Mouse (Mus musculus) bone marrow, adult 2 months (tissue): ENCODE data around the gene Bcas1. TPM values are rescaled to one million over a fixed set of nuclear protein-coding genes. Genes with fewer than 3 reads are reported as not detected.

ENCODE experiments used
- H3K27ac ChIP-seq: fragments of 200-500 bp; 2 replicates; pipeline ENCODE4 v1.5.1; 2012; ENCODE audit warnings: low read depth, mild to moderate bottlenecking, control low read depth, inconsistent platforms, low read length; ENCODE audit not compliant: control insufficient read depth, poor library complexity, insufficient read depth
- H3K4me1 ChIP-seq: fragments of 200-500 bp; 2 replicates; pipeline ENCODE4 v1.6.1; 2011; ENCODE audit warnings: low read length; ENCODE audit not compliant: control insufficient read depth, insufficient read depth
- H3K4me3 ChIP-seq: fragments of 200-500 bp; replicated peaks from 2 replicates; pipeline ENCODE3; 2011; ENCODE audit warnings: mild to moderate bottlenecking, low read depth, low read length, control low read depth; ENCODE audit not compliant: control insufficient read depth
- CTCF ChIP-seq: fragments of 200-500 bp; IDR thresholded peaks from 2 replicates; pipeline ENCODE4 v1.5.1; 2011; ENCODE audit warnings: low read length, control low read depth; ENCODE audit not compliant: control insufficient read depth, insufficient read depth
- POLR2A ChIP-seq: fragments of 200-500 bp; IDR thresholded peaks from 2 replicates; pipeline ENCODE4 v1.6.1; 2011; ENCODE audit warnings: low read depth, mild to moderate bottlenecking, control low read depth, low read length, borderline replicate concordance; ENCODE audit not compliant: control insufficient read depth
- WGBS: fragments of 180-500 bp; shearing (Covaris S2); methylation state at CpG from one replicate; pipeline ENCODE4 v1.1.7; 2018; 5-methylcytosine and 5-hydroxymethylcytosine counted together
- polyA plus RNA-seq: library from polyadenylated mRNA; stranded (reverse); fragments of >200 nt; gene quantifications from 2 replicates; pipeline ENCODE4 v1.2.4, GENCODE M21; 2011; ENCODE audit warnings: low replicate concordance; ENCODE audit not compliant: missing spikeins, insufficient read depth, insufficient read length

The Bcas1 gene
- polyA plus RNA-seq, 1 experiment = 2.4 TPM

GRCm38 (mm10) chr2:170349096-170349495, 78.5 kb downstream of the Bcas1 start:
- no peak overlapping the region for H3K27ac ChIP-seq
- H3K4me3 ChIP-seq = no peak overlapping the region
- WGBS = 23% methylated on average over 19 of the region's 19 CpGs
- TF ChIP-seq CTCF (no peak), POLR2A (no peak)
- H3K4me1 ChIP-seq = peaks cover 5% of the 10 kb centered on the region; the same call in 1 of the 2 replicates

DNA sequence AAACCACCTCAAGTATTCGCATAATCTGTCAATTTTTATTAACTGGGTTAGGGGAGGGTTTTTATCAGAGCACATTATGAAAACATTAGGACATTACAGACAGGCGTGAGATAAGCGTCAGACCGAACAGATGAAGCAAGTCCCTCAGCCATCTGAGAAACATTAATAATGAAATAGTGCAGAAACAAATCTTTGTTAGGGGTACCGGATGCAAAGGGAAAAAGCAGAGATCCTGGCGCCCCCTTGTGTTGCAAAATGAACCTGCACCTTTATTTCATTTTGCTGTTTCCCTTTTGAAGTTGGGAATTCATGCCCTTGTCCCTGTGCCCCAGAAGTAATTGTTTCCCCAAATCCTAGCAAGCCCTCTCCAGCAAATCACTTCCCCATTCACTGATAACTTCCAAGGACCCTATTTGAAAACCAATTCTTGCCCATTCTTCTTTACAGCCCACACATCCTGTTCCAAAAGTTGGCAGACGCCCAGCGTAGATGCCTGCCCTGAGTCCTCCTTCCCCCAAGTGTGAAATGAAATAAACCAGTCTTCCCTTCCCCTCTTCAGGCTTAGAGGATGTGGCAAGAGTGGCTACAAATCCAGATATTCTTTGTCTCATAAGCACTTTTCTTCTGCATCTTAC, 80.4 kb downstream of the Bcas1 start:
- no peak for TF ChIP-seq POLR2A
- 0 out of 2 replicates have a peak, but pooled peaks have one; percentile 35 for TF ChIP-seq CTCF
- H3K4me1 ChIP-seq = peaks cover 9% of the 10 kb centered on the region; the same call in 1 of the 2 replicates
- WGBS = 16% methylated on average over 8 of the region's 8 CpGs
- no peak overlapping the region for H3K27ac ChIP-seq
- no peak overlapping the region for H3K4me3 ChIP-seq

DNA sequence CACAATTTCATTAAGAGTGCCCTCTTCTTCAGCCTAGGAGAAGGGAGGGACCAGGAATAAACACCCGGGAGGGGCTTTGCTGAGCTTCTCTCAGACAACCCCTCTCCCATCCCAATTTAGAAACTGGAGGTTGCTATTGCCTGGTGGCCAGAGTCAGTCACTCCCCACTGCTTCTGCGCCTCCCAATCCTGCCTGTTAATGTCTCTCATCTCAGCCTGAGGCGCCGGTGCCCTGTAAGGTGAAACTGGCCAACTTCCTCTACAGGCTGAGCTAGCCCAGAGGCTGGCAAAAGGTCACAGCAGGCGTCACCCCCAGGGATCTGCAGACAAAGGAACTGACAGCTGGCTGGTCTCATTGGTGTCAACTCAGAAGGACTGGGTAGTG, 82.2 kb downstream of the Bcas1 start:
- TF ChIP-seq CTCF (peak; percentile 3; the same call in 1 of the 2 replicates), POLR2A (peak; percentile 36; the same call in 1 of the 2 replicates)
- H3K27ac ChIP-seq = peak overlapping the region; percentile 75

DNA sequence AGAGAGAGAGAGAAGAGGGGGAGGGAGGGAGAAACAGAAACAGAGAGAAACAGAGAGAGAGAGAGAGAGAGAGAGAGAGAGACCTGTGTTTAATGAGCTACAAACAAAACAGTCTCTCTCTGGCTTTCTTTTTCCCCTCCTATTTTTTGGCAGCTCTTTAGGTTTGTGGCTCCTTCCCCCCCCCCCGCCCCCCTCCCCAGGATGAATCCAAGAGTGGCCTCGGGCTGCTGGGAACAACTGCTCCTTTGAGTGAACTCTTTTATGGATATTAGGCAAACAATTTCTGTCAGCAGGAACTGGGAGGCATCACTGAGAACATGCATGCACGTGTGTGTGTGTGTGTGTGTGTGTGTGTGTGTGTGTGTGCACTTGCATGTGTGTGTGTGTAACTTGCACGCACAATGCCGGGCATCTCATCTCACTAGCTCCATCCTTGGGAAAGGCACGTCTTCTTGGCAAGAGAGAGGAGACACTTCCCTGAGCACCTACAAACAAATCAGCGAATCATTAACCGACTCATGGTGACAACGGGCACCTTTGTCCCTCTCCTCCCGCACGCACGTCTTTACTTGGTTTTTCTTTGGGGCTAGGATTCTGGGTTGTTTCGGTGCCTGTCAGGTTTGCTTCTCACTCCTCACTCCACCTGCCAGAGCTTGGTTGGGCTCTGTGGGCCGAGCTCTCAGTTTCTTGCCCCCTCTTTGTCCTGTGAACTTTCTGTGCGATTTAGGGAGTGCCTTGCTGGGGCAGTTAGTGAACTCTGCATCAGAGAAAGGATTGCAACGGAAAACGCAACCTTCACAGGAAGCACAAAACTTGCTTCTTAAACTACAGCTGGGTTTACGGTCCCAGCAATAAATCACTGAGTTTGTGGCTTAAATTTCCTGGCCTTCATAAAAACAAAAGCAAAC, 82.9 kb downstream of the Bcas1 start:
- H3K4me3 ChIP-seq = peak overlapping the region; percentile 12
- peaks cover 9% of the 10 kb centered on the region; the same call in 1 of the 2 replicates for H3K4me1 ChIP-seq
- WGBS = 3% methylated on average over 18 of the region's 18 CpGs
- H3K27ac ChIP-seq = peak overlapping the region; percentile 56
- TF ChIP-seq CTCF = 0 out of 2 replicates have a peak, but pooled peaks have one; percentile 4
- no peak for TF ChIP-seq POLR2A

More for the DNA sequence above, 82.2 kb downstream of the Bcas1 start:
- 0% methylated on average over 5 of the region's 5 CpGs for WGBS
- H3K4me1 ChIP-seq = peaks cover 9% of the 10 kb centered on the region; the same call in 1 of the 2 replicates
- no peak overlapping the region for H3K4me3 ChIP-seq

DNA sequence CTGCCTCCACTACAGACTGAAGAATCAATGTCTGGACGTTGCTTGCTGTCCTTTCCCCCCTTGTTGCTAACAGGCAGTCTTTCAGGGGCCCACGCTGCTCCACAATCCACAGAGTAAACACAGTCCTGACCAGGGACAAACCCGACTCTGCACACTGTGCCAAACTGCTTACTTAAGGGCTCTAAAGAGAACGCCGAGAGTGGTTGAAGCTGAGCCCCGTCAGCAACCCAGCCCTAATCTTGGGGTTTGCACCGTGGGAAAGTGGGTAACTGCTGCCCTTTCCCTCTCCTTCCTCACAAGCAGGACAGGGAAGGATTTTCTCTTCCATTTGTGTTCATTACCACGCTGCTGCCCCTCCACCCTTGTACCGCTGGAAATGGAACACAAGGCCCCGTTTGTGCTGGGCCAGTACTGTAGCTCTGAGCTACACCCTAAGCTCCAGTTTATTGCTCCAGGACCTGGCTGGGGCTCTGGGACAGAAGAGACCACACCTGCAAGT, 83.8 kb downstream of the Bcas1 start:
- TF ChIP-seq POLR2A = no peak
- TF ChIP-seq CTCF = no peak
- Histone ChIP-seq H3K4me3 (no peak overlapping the region), H3K4me1 (peaks cover 9% of the 10 kb centered on the region; the same call in 1 of the 2 replicates), H3K27ac (peak overlapping the region; percentile 28; the same call in 1 of the 2 replicates)
- 18% methylated on average over 10 of the region's 10 CpGs for WGBS

- WGBS = 3% methylated on average over 17 of the region's 17 CpGs
- TF ChIP-seq CTCF (peak; percentile 71; the same call in 1 of the 2 replicates), POLR2A (no peak)
- H3K27ac ChIP-seq = no peak overlapping the region; the same call in 1 of the 2 replicates
- H3K4me1 ChIP-seq = peaks cover 9% of the 10 kb centered on the region; the same call in 1 of the 2 replicates
- H3K4me3 ChIP-seq = no peak overlapping the region
These were observed 84.4 kb downstream of the Bcas1 start for GRCm38 (mm10) chr2:170343133-170343818.

DNA sequence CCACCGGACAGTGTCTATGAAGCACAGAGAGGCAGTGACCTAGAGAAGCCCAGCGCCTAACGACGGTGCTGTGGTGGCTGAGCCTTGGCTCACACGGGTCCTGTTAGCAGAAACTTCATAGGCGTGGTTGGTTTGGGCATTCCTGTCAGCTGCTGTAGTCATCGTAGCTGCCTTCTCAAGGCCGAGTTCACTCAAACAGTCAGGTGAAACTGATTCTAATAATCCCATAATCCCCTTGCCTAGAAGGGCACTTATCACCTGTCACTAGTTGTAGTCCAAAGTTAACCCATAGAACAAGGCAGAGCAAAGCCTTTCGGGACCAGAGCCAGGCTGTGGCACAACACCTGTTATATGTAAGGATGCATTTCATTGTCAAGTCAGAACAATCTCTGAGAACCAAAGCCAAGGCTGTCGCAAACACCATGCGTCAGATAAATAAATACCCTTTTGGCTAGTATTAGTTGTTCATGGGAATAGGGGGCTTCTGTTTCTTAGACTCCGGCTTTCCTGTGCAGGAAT, 85.3 kb downstream of the Bcas1 start:
- Histone ChIP-seq H3K4me1 (peaks cover 9% of the 10 kb centered on the region; the same call in 1 of the 2 replicates), H3K4me3 (no peak overlapping the region), H3K27ac (no peak overlapping the region)
- no peak for TF ChIP-seq CTCF
- no peak for TF ChIP-seq POLR2A
- 80% methylated on average over 12 of the region's 12 CpGs for WGBS

DNA sequence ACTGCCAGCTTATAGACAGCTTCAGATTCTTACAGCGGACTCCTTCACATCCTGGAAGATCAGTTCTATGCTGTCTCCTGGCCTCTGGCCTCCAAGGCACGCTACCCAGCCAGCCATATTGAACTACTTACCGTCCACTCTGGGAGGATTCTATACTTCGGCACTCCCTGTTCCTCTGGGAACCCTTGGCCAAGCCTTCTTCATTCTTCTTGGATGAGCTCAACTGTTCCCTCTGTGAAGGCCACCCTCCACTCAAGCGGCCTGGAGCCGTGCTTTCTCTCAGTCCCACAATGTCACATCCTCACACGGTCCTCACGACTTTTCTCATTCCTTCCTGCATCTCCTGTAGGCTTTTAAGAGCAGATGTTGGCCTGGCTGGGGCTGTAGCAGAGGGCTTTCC, 86.5 kb downstream of the Bcas1 start:
- H3K27ac ChIP-seq = no peak overlapping the region
- TF ChIP-seq POLR2A = no peak
- no peak for TF ChIP-seq CTCF
- no peak overlapping the region for H3K4me3 ChIP-seq
- WGBS = 87% methylated on average over 8 of the region's 8 CpGs
- peaks cover 11% of the 10 kb centered on the region; the same call in 1 of the 2 replicates for H3K4me1 ChIP-seq
